Mouse (Mus musculus) heart, embryonic 11.5 days (tissue): ENCODE measurements at regions not wholly inside any gene's neighbourhood (a gene's known extent, or its start where the extent isn't known, plus 50 kb on each side); places are given as distances from the start of the nearest gene placed in this dataset.
"Not testable (repeated sequence)": the region's sequence is repeated elsewhere in the genome, so short reads cannot be mapped to it uniquely, and the experiment has no call there.

Source experiments
- ATAC-seq: fragments of 200-750 bp; cut with Nextera tagmentation; replicated peaks from 2 replicates; pipeline ENCODE4 v1.8.0; 2017; ENCODE audit warnings: moderate library complexity; ENCODE audit not compliant: insufficient number of reproducible peaks, low FRiP score, low TSS enrichment
- H3K27ac ChIP-seq: fragments of 300-500 bp; sonication (generic); 2 replicates; pipeline ENCODE4 v1.5.1; 2014; ENCODE audit warnings: mild to moderate bottlenecking, low read depth, low read length
- H3K27me3 ChIP-seq: fragments of 300-500 bp; sonication (generic); 2 replicates; pipeline ENCODE4 v1.6.1; 2014; ENCODE audit warnings: mild to moderate bottlenecking, low read length, mixed read lengths; ENCODE audit not compliant: control insufficient read depth, insufficient read depth
- H3K36me3 ChIP-seq: fragments of 300-500 bp; sonication (generic); 2 replicates; pipeline ENCODE4 v1.6.1; 2014; ENCODE audit warnings: mild to moderate bottlenecking, low read length, moderate library complexity, mixed read lengths; ENCODE audit not compliant: control insufficient read depth, insufficient read depth
- H3K4me1 ChIP-seq: fragments of 300-500 bp; sonication (generic); 2 replicates; pipeline ENCODE4 v1.6.1; 2014; ENCODE audit warnings: low read length; ENCODE audit not compliant: control insufficient read depth, insufficient read depth
- H3K4me2 ChIP-seq: fragments of 300-500 bp; sonication (generic); 2 replicates; pipeline ENCODE4 v1.6.1; 2014; ENCODE audit warnings: mild to moderate bottlenecking, moderate library complexity
- H3K4me3 ChIP-seq: fragments of 300-500 bp; sonication (generic); 2 replicates; pipeline ENCODE4 v1.5.1; 2014; ENCODE audit warnings: low read depth, low read length
- H3K9ac ChIP-seq: fragments of 300-500 bp; sonication (generic); 2 replicates; pipeline ENCODE4 v1.6.1; 2014; ENCODE audit warnings: mild to moderate bottlenecking, low read depth, low read length, moderate library complexity
- H3K9me3 ChIP-seq: fragments of 300-500 bp; sonication (generic); replicated peaks from 2 replicates; pipeline ENCODE4 v1.6.1; 2016; ENCODE audit warnings: low read length; ENCODE audit not compliant: control insufficient read depth
- WGBS: fragments of 180-500 bp; shearing (Covaris S2); extraction: QIAGEN DNeasy Blood & Tissue Kit; methylation state at CpG from one replicate; pipeline ENCODE4 v1.1.7; 2014; ENCODE audit not compliant: insufficient replicate concordance; 5-methylcytosine and 5-hydroxymethylcytosine counted together

DNA sequence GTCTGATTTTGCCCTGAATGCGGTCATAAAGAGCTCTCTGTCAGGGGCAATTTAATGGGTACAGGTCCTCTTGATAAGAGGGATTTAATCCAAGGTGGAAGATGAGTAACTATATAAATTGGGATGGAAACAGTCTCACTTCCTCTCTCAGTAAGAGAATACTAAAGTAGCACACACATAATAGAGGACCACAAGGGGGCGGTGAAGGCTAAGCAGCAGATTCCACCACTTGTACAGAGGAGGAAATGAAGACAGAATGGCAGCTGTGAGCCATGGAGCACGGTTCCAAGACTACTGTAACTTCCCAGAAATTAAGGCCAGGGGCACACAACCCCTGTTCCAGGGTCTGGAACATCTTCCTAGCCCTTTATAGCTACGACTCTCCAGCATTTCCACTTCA is 262.6 kb upstream of the Ywhaq start:
- 37% methylated on average over 3 of the region's 4 CpGs for WGBS
- not testable (repeated sequence) for H3K9me3 ChIP-seq, H3K4me2 ChIP-seq, H3K27me3 ChIP-seq, ATAC-seq, H3K4me3 ChIP-seq, H3K9ac ChIP-seq, H3K36me3 ChIP-seq, H3K27ac ChIP-seq, H3K4me1 ChIP-seq

DNA sequence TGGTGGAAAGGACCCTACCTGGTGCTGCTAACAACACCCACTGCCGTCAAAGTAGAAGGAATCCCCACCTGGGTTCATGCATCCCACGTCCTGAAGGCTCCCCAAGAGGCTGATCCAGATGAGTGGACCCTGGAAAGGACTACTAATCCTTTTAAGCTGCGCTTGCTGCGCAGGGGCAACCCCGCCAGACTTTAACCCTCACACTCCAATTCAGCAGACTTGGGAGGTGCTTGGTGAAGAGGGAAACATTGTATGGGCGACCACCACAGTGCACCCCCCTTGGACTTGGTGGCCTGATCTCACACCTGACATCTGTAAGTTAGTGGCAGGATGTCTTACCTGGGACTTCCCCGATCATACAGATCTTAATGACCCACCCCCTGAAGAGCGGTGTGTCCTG is 231.9 kb upstream of the Ywhaq start:
- not testable (repeated sequence) for H3K4me1 ChIP-seq, H3K27me3 ChIP-seq, H3K9ac ChIP-seq, ATAC-seq, H3K4me2 ChIP-seq, H3K9me3 ChIP-seq, H3K4me3 ChIP-seq, H3K36me3 ChIP-seq, H3K27ac ChIP-seq
- 75% methylated on average over 8 of the region's 8 CpGs for WGBS

DNA sequence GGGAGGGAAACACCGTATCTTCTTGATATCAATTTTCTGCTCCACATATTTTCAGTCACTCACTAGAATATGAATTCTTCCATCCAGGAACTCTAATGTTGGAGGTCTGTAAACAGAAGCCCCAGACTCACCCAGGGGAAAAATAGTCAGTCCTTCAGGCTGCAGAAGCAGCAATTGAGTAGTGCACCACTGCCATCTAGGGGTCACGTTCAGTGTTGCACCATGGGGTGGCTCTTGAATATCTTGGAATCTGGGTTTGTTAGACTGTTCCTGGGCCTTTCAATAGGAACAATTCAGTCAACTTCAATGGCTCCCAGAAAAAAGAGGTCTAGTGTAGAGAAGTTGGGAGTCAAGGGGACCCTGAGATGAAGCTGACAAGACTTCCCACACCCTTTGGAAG is 196.3 kb upstream of the Ywhaq start:
- ATAC-seq, H3K4me3 ChIP-seq, H3K4me2 ChIP-seq, H3K9ac ChIP-seq, H3K4me1 ChIP-seq, H3K36me3 ChIP-seq, H3K27me3 ChIP-seq, H3K27ac ChIP-seq, H3K9me3 ChIP-seq: not testable (repeated sequence)
- 18% methylated on average over 2 of the region's 2 CpGs for WGBS

DNA sequence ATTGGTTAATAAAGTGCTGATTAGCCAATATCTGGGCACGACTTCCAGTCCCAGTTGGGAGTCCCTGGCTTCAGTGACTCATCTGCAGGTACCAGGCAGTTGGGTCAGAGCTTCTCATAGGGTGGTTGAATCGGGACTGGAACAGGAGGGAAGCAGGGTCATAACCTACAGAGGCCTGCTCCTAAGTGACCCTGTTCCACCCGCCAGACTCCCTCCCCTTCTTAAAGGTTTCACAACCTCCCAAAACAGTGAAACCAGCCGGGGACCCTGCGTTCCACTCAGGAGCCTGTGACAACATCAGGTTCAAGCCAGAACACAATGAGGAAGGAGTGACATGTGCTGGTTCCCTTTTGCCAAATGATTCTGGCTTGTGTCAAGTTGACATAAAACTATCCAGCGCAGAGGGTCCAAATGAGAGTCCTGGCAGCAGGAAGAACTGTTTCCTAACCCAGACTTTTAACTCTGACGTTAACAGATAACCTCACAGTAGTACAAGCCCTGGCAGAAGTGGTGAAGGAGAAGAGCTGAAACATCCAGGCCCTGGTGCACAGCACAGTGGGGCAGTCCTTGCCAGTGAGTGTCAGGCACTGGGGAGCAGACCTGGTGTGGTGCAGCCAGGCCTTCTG is 151.1 kb upstream of the Ywhaq start:
- 65% methylated on average over 7 of the region's 7 CpGs for WGBS
- Histone ChIP-seq H3K9ac (no peak overlapping the region), H3K27me3 (no peaks in the 10 kb centered on the region), H3K4me3 (no peak overlapping the region), H3K9me3 (no peaks in the 10 kb centered on the region), H3K27ac (no peak overlapping the region), H3K4me2 (no peak overlapping the region), H3K36me3 (no peaks in the 10 kb centered on the region), H3K4me1 (no peaks in the 10 kb centered on the region)
- ATAC-seq, result no peak

DNA sequence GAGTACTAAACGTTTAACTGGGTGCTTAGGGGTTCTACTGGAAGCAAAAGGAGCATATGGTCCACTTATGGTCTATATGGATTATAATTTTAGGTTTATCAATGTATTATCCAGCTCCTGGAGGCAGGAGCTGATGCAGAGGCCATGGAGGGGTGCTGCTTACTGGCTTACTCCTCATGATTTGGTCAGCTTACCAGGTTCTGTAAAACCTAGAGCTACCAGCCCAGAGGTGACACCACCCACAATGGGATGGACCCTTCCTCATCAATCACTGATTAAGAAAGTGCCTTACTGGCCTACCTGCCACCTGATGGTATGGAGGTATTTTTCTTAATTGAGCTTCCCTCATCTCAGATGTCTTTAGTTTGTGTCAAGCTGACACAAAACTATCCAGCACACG is 126.5 kb upstream of the Ywhaq start:
- WGBS, result 48% methylated on average over 2 of the region's 2 CpGs
- H3K4me1 ChIP-seq, H3K36me3 ChIP-seq, H3K9ac ChIP-seq, ATAC-seq, H3K27me3 ChIP-seq, H3K9me3 ChIP-seq, H3K4me2 ChIP-seq, H3K27ac ChIP-seq, H3K4me3 ChIP-seq: not testable (repeated sequence)

DNA sequence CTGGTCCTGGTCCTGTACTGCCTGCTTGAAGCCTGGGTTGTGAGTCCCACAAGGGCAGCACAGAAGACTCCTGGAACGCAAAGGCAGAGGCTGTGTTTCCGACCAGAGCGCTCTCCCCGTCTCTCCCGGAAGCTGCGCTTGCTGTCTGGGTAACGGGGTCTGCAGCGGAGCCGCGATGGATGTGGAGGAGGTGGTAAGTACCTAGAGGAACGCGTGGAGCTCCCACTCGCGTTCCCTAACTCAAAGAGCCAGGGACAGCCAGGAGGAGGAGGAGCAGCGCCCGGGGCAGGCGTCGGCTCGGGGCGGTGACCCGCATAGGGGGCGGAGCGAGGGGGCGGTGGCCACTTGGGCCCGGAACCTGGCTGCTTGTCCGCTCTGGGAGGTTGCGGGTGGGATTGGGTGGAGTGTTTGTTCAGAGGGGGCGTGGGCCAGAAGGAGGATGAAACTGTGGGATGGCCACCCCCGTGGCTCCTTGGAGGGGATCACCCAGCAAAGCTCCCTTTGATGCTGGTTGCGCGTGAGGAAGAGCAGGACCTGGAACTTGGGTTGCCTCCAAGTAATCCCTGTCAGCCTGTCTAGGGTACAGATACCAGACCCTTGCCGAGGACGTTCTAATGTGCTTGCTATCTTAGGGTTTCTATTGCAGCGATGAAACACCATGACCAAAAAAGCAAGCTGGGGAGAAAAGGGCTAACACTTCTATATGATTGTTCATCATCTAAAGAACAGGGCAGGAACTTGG is 125.9 kb upstream of the Ywhaq start:
- H3K27me3 ChIP-seq, H3K9me3 ChIP-seq, H3K36me3 ChIP-seq, H3K4me1 ChIP-seq: not testable (repeated sequence)
- ATAC-seq, result peak; percentile 77
- WGBS, result under 1% methylated on average over 34 of the region's 34 CpGs
- peak overlapping the region; percentile 72 for H3K9ac ChIP-seq
- H3K4me2 ChIP-seq, result peak overlapping the region; percentile 66
- peak overlapping the region; percentile 15; the same call in 1 of the 2 replicates for H3K27ac ChIP-seq
- peak overlapping the region; percentile 59 for H3K4me3 ChIP-seq

DNA sequence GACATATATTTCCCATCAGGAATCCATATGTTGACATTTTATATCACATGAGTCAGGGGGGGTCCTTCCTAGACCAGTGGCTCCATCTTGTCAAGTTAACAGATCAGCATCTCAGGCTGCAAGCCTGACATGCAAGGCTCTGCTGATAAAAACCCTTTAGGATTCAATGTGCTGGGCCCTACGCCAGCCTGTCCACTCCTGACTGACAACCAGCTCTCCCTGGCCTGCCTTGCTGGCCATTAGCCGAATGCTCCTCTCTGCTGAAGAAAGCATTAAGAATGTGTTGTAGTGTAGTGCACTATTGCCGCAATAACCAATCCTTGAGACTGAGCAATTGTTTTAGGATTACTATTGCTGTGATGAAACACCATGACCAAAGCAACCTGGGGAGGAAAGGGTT is 114.3 kb upstream of the Ywhaq start:
- Histone ChIP-seq H3K4me1 (no peaks in the 10 kb centered on the region), H3K4me2 (no peak overlapping the region), H3K36me3 (no peaks in the 10 kb centered on the region), H3K9me3 (no peaks in the 10 kb centered on the region), H3K27me3 (no peaks in the 10 kb centered on the region), H3K4me3 (no peak overlapping the region), H3K27ac (no peak overlapping the region), H3K9ac (no peak overlapping the region)
- 73% methylated on average over 3 of the region's 3 CpGs for WGBS
- no peak for ATAC-seq

DNA sequence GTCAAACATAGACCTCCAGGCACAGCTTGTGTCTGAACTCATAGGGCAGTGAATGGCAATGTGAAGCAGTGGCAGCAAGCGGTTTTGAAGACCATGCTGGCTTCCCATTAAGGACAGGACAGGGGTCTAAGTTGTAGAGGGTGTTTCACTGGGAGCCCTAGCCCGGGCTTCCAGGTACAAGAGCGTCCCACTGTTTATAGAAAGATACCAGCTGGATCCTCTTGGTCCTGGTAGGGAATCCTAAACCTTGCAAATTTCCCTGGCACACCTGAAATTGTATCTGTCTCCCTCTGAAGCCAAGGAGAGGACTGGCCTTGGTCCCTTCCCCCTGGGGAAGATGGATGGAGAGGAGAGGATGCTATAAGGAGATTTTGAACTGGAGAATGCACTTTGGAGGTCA is 111.9 kb upstream of the Ywhaq start:
- H3K4me3 ChIP-seq, H3K36me3 ChIP-seq, H3K27ac ChIP-seq, H3K4me2 ChIP-seq, H3K9me3 ChIP-seq, ATAC-seq, H3K27me3 ChIP-seq, H3K4me1 ChIP-seq, H3K9ac ChIP-seq: not testable (repeated sequence)
- WGBS, result 56% methylated on average over 3 of the region's 3 CpGs

DNA sequence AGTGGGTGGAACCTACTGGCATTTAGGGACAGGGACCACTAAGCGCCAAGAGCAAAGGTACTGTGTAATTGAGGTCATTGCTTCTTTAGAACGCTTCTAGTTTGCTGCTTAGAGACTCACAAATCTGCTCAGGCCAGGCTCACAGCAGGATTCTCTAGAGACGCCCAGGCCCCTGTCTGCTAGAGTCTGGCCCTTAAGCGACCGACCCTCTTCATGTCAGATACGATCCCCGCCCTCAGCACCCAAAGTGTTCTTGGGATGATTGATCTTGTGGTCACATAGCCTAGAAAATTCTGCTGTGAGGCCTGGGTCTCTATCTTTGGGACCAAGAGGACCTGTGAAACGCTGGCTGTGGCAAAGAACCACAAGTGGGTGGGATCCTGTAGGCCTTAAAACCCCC is 109.9 kb upstream of the Ywhaq start:
- H3K9me3 ChIP-seq, H3K4me3 ChIP-seq, H3K36me3 ChIP-seq, H3K4me1 ChIP-seq, H3K27me3 ChIP-seq, H3K4me2 ChIP-seq, H3K9ac ChIP-seq, H3K27ac ChIP-seq, ATAC-seq: not testable (repeated sequence)
- WGBS, result 79% methylated on average over 8 of the region's 8 CpGs
